Mouse (Mus musculus): ENCODE measurements around the gene Erich3. TPM values are rescaled to one million over a fixed set of nuclear protein-coding genes. Genes with fewer than 3 reads are reported as not detected.

Erich3 gene
- polyA plus RNA-seq, 1 experiment from 2014 or later = 2.2 TPM

GRCm38 (mm10) chr3:154652581-154653420 lies 10.9 kb upstream of the Erich3 start:
- Histone ChIP-seq H3K9me3 (no peaks in the 10 kb centered on the region), H3K9ac (replicated peaks) (no peak overlapping the region), H3K4me3 (replicated peaks) (no peak overlapping the region), H3K27me3 (0 out of 2 replicates have a peak, but pooled peaks cover 8% of the 10 kb centered on the region), H3K36me3 (no peaks in the 10 kb centered on the region), H3K27ac (0 out of 2 replicates have a peak overlapping the region, but pooled peaks have one; percentile 22), H3K4me2 (replicated peaks) (no peak overlapping the region), H3K4me1 (replicated peaks) (peaks cover 34% of the 10 kb centered on the region)
- peak; percentile 60 for ATAC-seq
- WGBS = 47% methylated on average over 24 of the region's 24 CpGs

GRCm38 (mm10) chr3:154653454-154653853 lies 10.2 kb upstream of the Erich3 start:
- H3K9me3 ChIP-seq = no peaks in the 10 kb centered on the region
- H3K36me3 ChIP-seq = no peaks in the 10 kb centered on the region
- peak overlapping the region; percentile 22 for H3K27ac ChIP-seq
- H3K4me3 ChIP-seq (replicated peaks) = no peak overlapping the region
- H3K4me2 ChIP-seq (replicated peaks) = no peak overlapping the region
- H3K27me3 ChIP-seq = 0 out of 2 replicates have a peak, but pooled peaks cover 8% of the 10 kb centered on the region
- no peak overlapping the region for H3K9ac ChIP-seq (replicated peaks)
- peaks cover 27% of the 10 kb centered on the region for H3K4me1 ChIP-seq (replicated peaks)
- no peak for ATAC-seq
- 44% methylated on average over 5 of the region's 5 CpGs for WGBS

GRCm38 (mm10) chr3:154654284-154654683 lies 9.4 kb upstream of the Erich3 start:
- Histone ChIP-seq H3K4me2 (replicated peaks) (no peak overlapping the region), H3K36me3 (no peaks in the 10 kb centered on the region), H3K9me3 (no peaks in the 10 kb centered on the region), H3K4me1 (replicated peaks) (peaks cover 25% of the 10 kb centered on the region), H3K9ac (replicated peaks) (no peak overlapping the region), H3K27me3 (0 out of 2 replicates have a peak, but pooled peaks cover 8% of the 10 kb centered on the region), H3K4me3 (replicated peaks) (no peak overlapping the region), H3K27ac (no peak overlapping the region)
- ATAC-seq = no peak
- 64% methylated on average over 6 of the region's 6 CpGs for WGBS

- no peak overlapping the region for H3K27ac ChIP-seq
- ATAC-seq = no peak
Measured at GRCm38 (mm10) chr3:154654901-154655300, 8.8 kb upstream of the Erich3 start.

GRCm38 (mm10) chr3:154655711-154656110 lies 7.9 kb upstream of the Erich3 start:
- Histone ChIP-seq H3K9me3 (no peaks in the 10 kb centered on the region), H3K4me3 (replicated peaks) (no peak overlapping the region), H3K27ac (no peak overlapping the region), H3K4me2 (replicated peaks) (no peak overlapping the region), H3K27me3 (0 out of 2 replicates have a peak, but pooled peaks cover 8% of the 10 kb centered on the region), H3K36me3 (no peaks in the 10 kb centered on the region), H3K4me1 (replicated peaks) (peaks cover 17% of the 10 kb centered on the region), H3K9ac (replicated peaks) (no peak overlapping the region)
- ATAC-seq = no peak
- WGBS = 91% methylated on average over 5 of the region's 5 CpGs

More at GRCm38 (mm10) chr3:154654901-154655300, 8.8 kb upstream of the Erich3 start:
- Histone ChIP-seq H3K9ac (replicated peaks) (no peak overlapping the region), H3K9me3 (no peaks in the 10 kb centered on the region), H3K4me2 (replicated peaks) (no peak overlapping the region), H3K27me3 (0 out of 2 replicates have a peak, but pooled peaks cover 8% of the 10 kb centered on the region), H3K4me1 (replicated peaks) (peaks cover 19% of the 10 kb centered on the region), H3K4me3 (replicated peaks) (no peak overlapping the region), H3K36me3 (no peaks in the 10 kb centered on the region)
- 85% methylated on average over 12 of the region's 12 CpGs for WGBS

GRCm38 (mm10) chr3:154663976-154664581 lies 420 bp downstream of the Erich3 start:
- Histone ChIP-seq H3K27ac (peak overlapping the region; percentile 88), H3K9me3 (no peaks in the 10 kb centered on the region), H3K4me2 (replicated peaks) (peak overlapping the region; percentile 80), H3K36me3 (no peaks in the 10 kb centered on the region), H3K9ac (replicated peaks) (peak overlapping the region; percentile 77), H3K4me3 (replicated peaks) (peak overlapping the region; percentile 50), H3K27me3 (peaks cover 8% of the 10 kb centered on the region; the same call in 1 of the 2 replicates), H3K4me1 (replicated peaks) (peaks cover 26% of the 10 kb centered on the region)
- peak; percentile 93 for ATAC-seq
- 2% methylated on average over 23 of the region's 27 CpGs for WGBS

GRCm38 (mm10) chr3:154664636-154665035 lies 977 bp downstream of the Erich3 start:
- 41% methylated on average over 4 of the region's 4 CpGs for WGBS
- H3K4me1 ChIP-seq (replicated peaks) = peaks cover 26% of the 10 kb centered on the region
- H3K27me3 ChIP-seq = peaks cover 8% of the 10 kb centered on the region; the same call in 1 of the 2 replicates
- peak overlapping the region; percentile 77; the same call in 1 of the 2 replicates for H3K9ac ChIP-seq (replicated peaks)
- H3K9me3 ChIP-seq = no peaks in the 10 kb centered on the region
- peak overlapping the region; percentile 80 for H3K4me2 ChIP-seq (replicated peaks)
- H3K36me3 ChIP-seq = no peaks in the 10 kb centered on the region
- H3K27ac ChIP-seq = peak overlapping the region; percentile 88
- peak overlapping the region; percentile 50 for H3K4me3 ChIP-seq (replicated peaks)
- no peak for ATAC-seq

GRCm38 (mm10) chr3:154668485-154668884 lies 4.8 kb downstream of the Erich3 start:
- H3K4me2 ChIP-seq (replicated peaks) = no peak overlapping the region
- no peaks in the 10 kb centered on the region for H3K9me3 ChIP-seq
- H3K27me3 ChIP-seq = 0 out of 2 replicates have a peak, but pooled peaks cover 3% of the 10 kb centered on the region
- no peak overlapping the region for H3K27ac ChIP-seq
- H3K36me3 ChIP-seq = no peaks in the 10 kb centered on the region
- WGBS = 86% methylated on average over 3 of the region's 3 CpGs
- no peak overlapping the region for H3K4me3 ChIP-seq (replicated peaks)
- no peak overlapping the region for H3K9ac ChIP-seq (replicated peaks)
- peaks cover 22% of the 10 kb centered on the region for H3K4me1 ChIP-seq (replicated peaks)
- no peak for ATAC-seq

- Histone ChIP-seq H3K4me2 (replicated peaks) (no peak overlapping the region), H3K4me1 (replicated peaks) (0 out of 2 replicates have a peak, but pooled peaks cover 6% of the 10 kb centered on the region), H3K27me3 (0 out of 2 replicates have a peak, but pooled peaks cover 3% of the 10 kb centered on the region), H3K9ac (replicated peaks) (no peak overlapping the region), H3K36me3 (no peaks in the 10 kb centered on the region), H3K4me3 (replicated peaks) (no peak overlapping the region), H3K27ac (no peak overlapping the region), H3K9me3 (no peaks in the 10 kb centered on the region)
- WGBS = 92% methylated on average over 6 of the region's 6 CpGs
- ATAC-seq = no peak
Measured at GRCm38 (mm10) chr3:154670584-154670983, 6.9 kb downstream of the Erich3 start.

GRCm38 (mm10) chr3:154671013-154671412 lies 7.4 kb downstream of the Erich3 start:
- no peak overlapping the region for H3K27ac ChIP-seq
- 0 out of 2 replicates have a peak, but pooled peaks have one; percentile 20 for ATAC-seq
- no peak overlapping the region for H3K4me3 ChIP-seq (replicated peaks)
- no peak overlapping the region for H3K9ac ChIP-seq (replicated peaks)
- H3K9me3 ChIP-seq = no peaks in the 10 kb centered on the region
- 0 out of 2 replicates have a peak, but pooled peaks cover 3% of the 10 kb centered on the region for H3K27me3 ChIP-seq
- WGBS = 69% methylated on average over 5 of the region's 5 CpGs
- no peak overlapping the region for H3K4me2 ChIP-seq (replicated peaks)
- no peaks in the 10 kb centered on the region for H3K36me3 ChIP-seq
- 0 out of 2 replicates have a peak, but pooled peaks cover 6% of the 10 kb centered on the region for H3K4me1 ChIP-seq (replicated peaks)

- Histone ChIP-seq H3K27ac (no peak overlapping the region), H3K4me2 (replicated peaks) (no peak overlapping the region), H3K4me3 (replicated peaks) (no peak overlapping the region), H3K9ac (replicated peaks) (no peak overlapping the region), H3K4me1 (replicated peaks) (0 out of 2 replicates have a peak, but pooled peaks cover 6% of the 10 kb centered on the region), H3K9me3 (no peaks in the 10 kb centered on the region), H3K27me3 (no peaks in the 10 kb centered on the region), H3K36me3 (no peaks in the 10 kb centered on the region)
- WGBS = 60% methylated on average over 8 of the region's 8 CpGs
- 0 out of 2 replicates have a peak, but pooled peaks have one; percentile 53 for ATAC-seq
Measured at GRCm38 (mm10) chr3:154673326-154673725, 9.7 kb downstream of the Erich3 start.

GRCm38 (mm10) chr3:154682570-154682969 lies 18.9 kb downstream of the Erich3 start:
- H3K9me3 ChIP-seq = no peaks in the 10 kb centered on the region
- H3K27me3 ChIP-seq = no peaks in the 10 kb centered on the region
- no peaks in the 10 kb centered on the region for H3K4me1 ChIP-seq (replicated peaks)
- H3K36me3 ChIP-seq = no peaks in the 10 kb centered on the region
- 66% methylated on average over 2 of the region's 2 CpGs for WGBS
- H3K9ac ChIP-seq (replicated peaks) = no peak overlapping the region
- H3K27ac ChIP-seq = no peak overlapping the region
- H3K4me3 ChIP-seq (replicated peaks) = no peak overlapping the region
- ATAC-seq = no peak
- H3K4me2 ChIP-seq (replicated peaks) = no peak overlapping the region

All from midbrain, embryonic 13.5 days (tissue).